8 mouse cellular contexts compared by ENCODE assay signal in genomic region chr14:52244041-52244689, GRCm38 (mm10). TPM values are rescaled to one million over a fixed set of nuclear protein-coding genes. Genes with fewer than 3 reads are reported as not detected.
DNase-seq lines count a peak whose midpoint lies in the region; ATAC-seq lines count a peak whose summit lies in the region.

No protein-coding gene starts in this region.

- 0 out of 2 replicates have a peak overlapping the region, but pooled peaks have one; percentile 3 for H3K27ac ChIP-seq in forebrain, embryonic 14.5 days (ENCODE audit: low read depth, low read length)
- peak overlapping the region; percentile 80 for H3K27ac ChIP-seq in neural tube, embryonic 15.5 days (replicated peaks)

- peak; percentile 99 for DNase-seq in ES-CJ7 (ENCODE audit: low read depth, low spot score)
- DNase-seq in cerebellum, adult 11 months: peak; percentile 98
- peak; percentile 99 for DNase-seq in forebrain, embryonic 14.5 days (ENCODE audit: low spot score)
- DNase-seq in heart, postnatal 14 days: peak; percentile 98 to 100
- DNase-seq in layer of hippocampus, adult 11-12 months (ENCODE audit: low spot score): peak; percentile 100
- DNase-seq in lung, adult 18-20 months: peak; percentile 100
- DNase-seq in testis, postnatal 14 days (ENCODE audit: low spot score): peak; percentile 100

- peak overlapping the region; percentile 80 for H3K9ac ChIP-seq in forebrain, embryonic 14.5 days (ENCODE audit: low read length)
- H3K9ac ChIP-seq in neural tube, embryonic 15.5 days (replicated peaks): peak overlapping the region; percentile 78

- H3K36me3 ChIP-seq in forebrain, embryonic 14.5 days (ENCODE audit: control insufficient read depth, insufficient read depth, low read length): no peaks in the 10 kb centered on the region
- H3K36me3 ChIP-seq in neural tube, embryonic 15.5 days: no peaks in the 10 kb centered on the region

- 1% methylated on average over 31 of the region's 32 CpGs for WGBS in forebrain, embryonic 14.5 days
- under 1% methylated on average over 32 of the region's 32 CpGs for WGBS in neural tube, embryonic 15.5 days

- peak; percentile 100 for ATAC-seq in forebrain, embryonic 14.5 days
- peak; percentile 100 for ATAC-seq in neural tube, embryonic 15.5 days (ENCODE audit: low FRiP score)

- peak overlapping the region; percentile 81 for H3K4me2 ChIP-seq in forebrain, embryonic 14.5 days (ENCODE audit: low read length)
- H3K4me2 ChIP-seq in neural tube, embryonic 15.5 days: peak overlapping the region; percentile 78

- intact Hi-C loops in heart, postnatal 14 days (cut with DNase I): no loop called here

- H3K4me1 ChIP-seq in forebrain, embryonic 14.5 days (ENCODE audit: control insufficient read depth, insufficient read depth, low read length): peaks cover 4% of the 10 kb centered on the region; the same call in 1 of the 2 replicates
- peaks cover 26% of the 10 kb centered on the region for H3K4me1 ChIP-seq in neural tube, embryonic 15.5 days

- peak overlapping the region; percentile 69 for H3K4me3 ChIP-seq in forebrain, embryonic 14.5 days (ENCODE audit: low read depth, low read length)
- H3K4me3 ChIP-seq in neural tube, embryonic 15.5 days (replicated peaks): peak overlapping the region; percentile 78

- H3K9me3 ChIP-seq in forebrain, embryonic 14.5 days (replicated peaks; ENCODE audit: control insufficient read depth, low read length): no peaks in the 10 kb centered on the region
- no peaks in the 10 kb centered on the region for H3K9me3 ChIP-seq in neural tube, embryonic 15.5 days (replicated peaks)

- no peaks in the 10 kb centered on the region for H3K27me3 ChIP-seq in forebrain, embryonic 14.5 days (replicated peaks; ENCODE audit: control insufficient read depth, insufficient read depth, low read length)
- no peaks in the 10 kb centered on the region for H3K27me3 ChIP-seq in neural tube, embryonic 15.5 days (replicated peaks)

RNA-seq across cellular contexts. Expression of gene Chd8, which starts 13.4 kb away (rescaled TPM):
- polyA plus RNA-seq in forebrain, embryonic 14.5 days (2014; fragmentation: Nextera tagmentation; extraction: Ambion mirVana): 44.9 and 45.8 TPM in 2 replicates
- 10 to 100 TPM; 50.1 to 51.9 TPM for total RNA-seq in heart, postnatal 14 days (2021)
- polyA plus RNA-seq in neural tube, embryonic 15.5 days (2015; fragmentation: Nextera tagmentation; extraction: Ambion mirVana): 30.0 and 30.5 TPM in 2 replicates

RNA-seq across cellular contexts. Expression of gene Tox4, which starts 34.8 kb away (rescaled TPM):
- polyA plus RNA-seq in forebrain, embryonic 14.5 days (2014; fragmentation: Nextera tagmentation; extraction: Ambion mirVana): 55.2 and 55.7 TPM in 2 replicates
- 10 to 100 TPM; 35.5 to 36.7 TPM for total RNA-seq in heart, postnatal 14 days (2021)
- polyA plus RNA-seq in neural tube, embryonic 15.5 days (2015; fragmentation: Nextera tagmentation; extraction: Ambion mirVana): 51.0 and 52.5 TPM in 2 replicates

RNA-seq across cellular contexts. Expression of gene Rab2b, which starts 35.2 kb away (rescaled TPM):
- 40.2 and 40.3 TPM in 2 replicates for polyA plus RNA-seq in forebrain, embryonic 14.5 days (2014; fragmentation: Nextera tagmentation; extraction: Ambion mirVana)
- total RNA-seq in heart, postnatal 14 days (2021): 1 to 10 TPM; 5.5 to 7.1 TPM
- 47.5 and 50.0 TPM in 2 replicates for polyA plus RNA-seq in neural tube, embryonic 15.5 days (2015; fragmentation: Nextera tagmentation; extraction: Ambion mirVana)

RNA-seq across cellular contexts. Expression of gene Supt16, which starts 46.9 kb away (rescaled TPM):
- 68.9 and 78.4 TPM in 2 replicates for polyA plus RNA-seq in forebrain, embryonic 14.5 days (2014; fragmentation: Nextera tagmentation; extraction: Ambion mirVana)
- 10 to 100 TPM; 25.9 to 26.7 TPM for total RNA-seq in heart, postnatal 14 days (2021)
- polyA plus RNA-seq in neural tube, embryonic 15.5 days (2015; fragmentation: Nextera tagmentation; extraction: Ambion mirVana): 36.8 and 45.9 TPM in 2 replicates

Comparison
In these comparisons a context has a peak if more than half of its experiments do, and no peak if none do; other contexts are left out.
1. Peak in every context shown above with its lines: DNase-seq, ATAC-seq, H3K4me3 ChIP-seq and H3K27ac ChIP-seq.